Mouse (Mus musculus) midbrain, embryonic 13.5 days (tissue): ENCODE data around the gene St8sia6. TPM values are rescaled to one million over a fixed set of nuclear protein-coding genes. Genes with fewer than 3 reads are reported as not detected.

Experiments
- ATAC-seq: fragments of 200-750 bp; cut with Nextera tagmentation; 2 replicates; pipeline ENCODE4 v1.8.0; 2017; ENCODE audit warnings: mild to moderate bottlenecking, moderate TSS enrichment, moderate library complexity
- H3K27ac ChIP-seq: fragments of 300-500 bp; sonication (generic); 2 replicates; pipeline ENCODE4 v1.5.1; 2015; ENCODE audit warnings: inconsistent platforms, mild to moderate bottlenecking, moderate library complexity
- H3K27me3 ChIP-seq: fragments of 300-500 bp; sonication (generic); 2 replicates; pipeline ENCODE4 v1.6.1; 2015; ENCODE audit warnings: mild to moderate bottlenecking, inconsistent platforms
- H3K36me3 ChIP-seq: fragments of 300-500 bp; sonication (generic); 2 replicates; pipeline ENCODE4 v1.6.1; 2015; ENCODE audit warnings: mild to moderate bottlenecking, inconsistent platforms
- H3K4me1 ChIP-seq: fragments of 300-500 bp; sonication (generic); replicated peaks from 2 replicates; pipeline ENCODE4 v1.6.1; 2015; ENCODE audit warnings: inconsistent platforms
- H3K4me2 ChIP-seq: fragments of 300-500 bp; sonication (generic); replicated peaks from 2 replicates; pipeline ENCODE4 v1.6.1; 2015; ENCODE audit warnings: moderate library complexity, mild to moderate bottlenecking, inconsistent platforms
- H3K4me3 ChIP-seq: fragments of 300-500 bp; sonication (generic); replicated peaks from 2 replicates; pipeline ENCODE4 v1.5.1; 2015; ENCODE audit warnings: mild to moderate bottlenecking, inconsistent platforms
- H3K9ac ChIP-seq: fragments of 300-500 bp; sonication (generic); replicated peaks from 2 replicates; pipeline ENCODE4 v1.6.1; 2015; ENCODE audit warnings: mild to moderate bottlenecking, inconsistent platforms
- H3K9me3 ChIP-seq: fragments of 300-500 bp; sonication (generic); 2 replicates; pipeline ENCODE4 v1.6.1; 2016; ENCODE audit warnings: mild to moderate bottlenecking, inconsistent platforms
- WGBS: fragments of 180-500 bp; shearing (Covaris S2); methylation state at CpG from one replicate; pipeline ENCODE4 v1.1.7; 2015; 5-methylcytosine and 5-hydroxymethylcytosine counted together
- polyA plus RNA-seq: library from polyadenylated mRNA; unstranded; fragments of >200 nt; fragmentation: Nextera tagmentation; extraction: Ambion mirVana; gene quantifications from 2 replicates; pipeline ENCODE4 v1.2.1, GENCODE M21; 2015

Gene St8sia6
- polyA plus RNA-seq, 1 experiment from 2014 or later, result 0.36 TPM

DNA sequence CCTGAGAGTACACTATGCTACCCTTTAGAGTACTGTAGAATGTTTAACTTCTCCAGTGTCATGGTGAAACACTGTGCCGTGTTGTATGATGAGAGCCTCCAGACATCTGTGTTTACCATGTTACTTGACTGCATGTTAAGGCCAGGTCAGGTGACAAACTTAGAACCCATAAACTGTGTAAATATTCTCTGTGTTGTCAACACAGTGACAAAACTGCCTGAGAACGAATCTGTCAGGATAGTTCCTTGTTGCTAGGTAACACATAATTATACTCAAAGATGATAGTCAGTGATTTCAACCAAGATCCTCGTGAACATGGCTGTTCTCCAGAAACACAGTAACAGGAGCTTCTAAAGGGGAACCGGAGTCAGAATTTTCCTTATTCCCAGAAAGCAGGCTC lies 38.1 kb downstream of the St8sia6 start:
- Histone ChIP-seq H3K27ac (no peak overlapping the region), H3K9me3 (no peaks in the 10 kb centered on the region), H3K4me2 (no peak overlapping the region), H3K4me1 (no peaks in the 10 kb centered on the region), H3K27me3 (no peaks in the 10 kb centered on the region), H3K9ac (no peak overlapping the region), H3K36me3 (no peaks in the 10 kb centered on the region), H3K4me3 (no peak overlapping the region)
- ATAC-seq, result no peak
- 84% methylated on average over 4 of the region's 4 CpGs for WGBS

DNA sequence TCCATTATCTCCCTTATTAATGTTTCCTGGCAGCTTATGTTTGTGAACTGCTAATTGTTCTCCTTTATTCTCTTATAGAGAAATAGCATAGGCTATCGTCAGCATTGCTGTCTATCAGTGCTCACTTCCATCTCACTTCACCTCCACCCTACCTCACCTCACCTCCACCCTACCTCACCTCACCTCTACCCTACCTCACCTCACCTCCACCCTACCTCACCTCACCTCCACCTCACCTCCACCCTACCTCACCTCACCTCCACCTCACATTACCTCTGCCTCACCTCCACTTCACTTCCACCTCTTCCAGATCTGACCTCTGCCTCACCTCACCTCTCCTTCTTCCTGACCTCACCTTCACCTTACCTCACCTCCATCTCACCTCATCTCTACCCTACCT lies 42.2 kb downstream of the St8sia6 start:
- Histone ChIP-seq H3K4me2 (no peak overlapping the region), H3K9me3 (no peaks in the 10 kb centered on the region), H3K9ac (no peak overlapping the region), H3K4me3 (no peak overlapping the region), H3K27ac (no peak overlapping the region), H3K4me1 (no peaks in the 10 kb centered on the region), H3K36me3 (no peaks in the 10 kb centered on the region), H3K27me3 (no peaks in the 10 kb centered on the region)
- 0 out of 2 replicates have a peak, but pooled peaks have one; percentile 34 for ATAC-seq
- WGBS, result 75% methylated on average over 1 of the region's 1 CpGs

DNA sequence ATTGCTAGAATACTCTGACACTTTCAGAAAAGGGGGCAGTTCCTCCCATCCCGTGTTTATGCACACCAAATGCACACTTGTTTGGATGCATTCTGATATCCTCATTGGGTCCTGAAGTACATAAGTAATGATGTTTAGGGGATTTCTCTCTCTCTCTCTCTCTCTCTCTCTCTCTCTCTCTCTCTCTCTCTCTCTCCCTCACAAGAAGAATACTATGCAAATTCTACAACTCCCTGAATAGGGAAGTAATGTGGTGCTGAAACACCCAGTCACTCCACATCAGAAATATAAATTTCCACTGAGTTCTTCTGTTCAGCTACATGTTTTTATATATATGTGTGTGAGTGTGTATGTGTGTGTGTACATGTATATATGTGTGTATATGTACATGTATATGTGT lies 43.1 kb downstream of the St8sia6 start:
- no peak for ATAC-seq
- no peaks in the 10 kb centered on the region for H3K27me3 ChIP-seq
- H3K4me1 ChIP-seq, result no peaks in the 10 kb centered on the region
- no peak overlapping the region for H3K27ac ChIP-seq
- no peak overlapping the region for H3K4me2 ChIP-seq
- no peaks in the 10 kb centered on the region for H3K9me3 ChIP-seq
- no peaks in the 10 kb centered on the region for H3K36me3 ChIP-seq
- WGBS, result 70% methylated on average over 1 of the region's 1 CpGs
- H3K4me3 ChIP-seq, result no peak overlapping the region
- H3K9ac ChIP-seq, result no peak overlapping the region

DNA sequence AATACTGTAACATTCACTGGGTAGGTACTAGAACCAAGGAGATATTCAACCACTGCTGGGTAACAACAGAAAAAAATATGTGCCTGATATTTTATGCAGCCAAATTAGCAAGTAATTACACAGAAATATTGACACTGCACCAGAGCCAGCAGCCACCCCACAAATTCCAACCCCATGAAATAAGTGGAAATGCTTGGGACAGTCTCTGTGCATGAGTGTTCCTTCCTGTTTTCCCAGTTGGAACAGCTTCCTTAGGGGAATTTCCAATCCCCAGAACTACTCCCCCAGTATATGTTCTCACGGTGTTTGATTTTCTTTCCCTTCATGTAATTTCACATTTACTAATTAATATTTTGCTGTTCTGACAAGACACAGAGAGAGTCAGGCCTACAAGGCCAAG lies 43.8 kb downstream of the St8sia6 start:
- no peak overlapping the region for H3K27ac ChIP-seq
- WGBS, result 77% methylated on average over 1 of the region's 1 CpGs
- no peaks in the 10 kb centered on the region for H3K4me1 ChIP-seq
- no peaks in the 10 kb centered on the region for H3K27me3 ChIP-seq
- H3K9me3 ChIP-seq, result no peaks in the 10 kb centered on the region
- no peaks in the 10 kb centered on the region for H3K36me3 ChIP-seq
- no peak overlapping the region for H3K4me2 ChIP-seq
- ATAC-seq, result no peak
- no peak overlapping the region for H3K9ac ChIP-seq
- no peak overlapping the region for H3K4me3 ChIP-seq

DNA sequence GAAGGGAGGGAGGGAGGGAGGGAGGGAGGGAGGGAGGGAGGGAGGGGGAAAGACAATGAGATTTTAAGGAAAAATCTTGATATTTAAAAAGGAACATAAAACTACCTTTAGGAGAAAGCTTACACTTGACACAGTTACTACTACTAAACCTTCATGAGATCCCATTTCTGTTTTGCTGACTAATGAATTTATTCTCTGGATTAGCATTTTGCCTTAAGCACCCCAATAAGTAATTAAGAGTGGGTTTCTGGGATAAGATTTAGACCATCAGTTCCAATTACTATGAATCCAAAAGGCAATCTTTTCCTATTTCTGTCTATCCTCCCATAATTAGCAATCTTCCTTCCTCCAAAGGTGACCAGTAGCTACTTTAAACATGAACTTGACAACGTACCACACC lies 44.7 kb downstream of the St8sia6 start:
- 77% methylated on average over 1 of the region's 1 CpGs for WGBS
- no peak overlapping the region for H3K9ac ChIP-seq
- H3K27me3 ChIP-seq, result no peaks in the 10 kb centered on the region
- no peaks in the 10 kb centered on the region for H3K9me3 ChIP-seq
- no peak for ATAC-seq
- H3K4me3 ChIP-seq, result no peak overlapping the region
- no peaks in the 10 kb centered on the region for H3K36me3 ChIP-seq
- H3K4me1 ChIP-seq, result no peaks in the 10 kb centered on the region
- H3K4me2 ChIP-seq, result no peak overlapping the region
- H3K27ac ChIP-seq, result no peak overlapping the region

DNA sequence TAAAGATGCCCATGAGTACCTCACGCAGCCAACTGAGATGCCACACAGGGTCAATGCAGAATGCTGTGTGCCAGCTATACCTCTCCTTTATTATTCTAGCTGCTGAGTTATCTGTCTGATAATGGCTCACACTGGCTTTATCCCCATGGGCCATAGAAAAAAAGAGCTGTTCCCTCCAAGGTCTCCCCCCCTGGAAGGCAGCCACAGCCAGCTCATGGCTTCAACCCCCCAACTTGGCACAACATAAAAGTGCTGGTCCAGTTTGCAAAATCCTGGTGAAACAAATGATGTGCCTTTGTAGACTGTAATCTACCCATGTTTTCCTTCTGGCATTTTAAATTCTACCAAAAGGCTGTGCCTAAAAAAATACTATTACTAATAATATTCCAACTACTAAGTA lies 46.3 kb downstream of the St8sia6 start:
- Histone ChIP-seq H3K9ac (no peak overlapping the region), H3K4me2 (no peak overlapping the region), H3K4me1 (no peaks in the 10 kb centered on the region), H3K27ac (no peak overlapping the region), H3K27me3 (no peaks in the 10 kb centered on the region), H3K4me3 (no peak overlapping the region), H3K9me3 (no peaks in the 10 kb centered on the region), H3K36me3 (no peaks in the 10 kb centered on the region)
- no peak for ATAC-seq
- WGBS, result 97% methylated on average over 1 of the region's 1 CpGs

DNA sequence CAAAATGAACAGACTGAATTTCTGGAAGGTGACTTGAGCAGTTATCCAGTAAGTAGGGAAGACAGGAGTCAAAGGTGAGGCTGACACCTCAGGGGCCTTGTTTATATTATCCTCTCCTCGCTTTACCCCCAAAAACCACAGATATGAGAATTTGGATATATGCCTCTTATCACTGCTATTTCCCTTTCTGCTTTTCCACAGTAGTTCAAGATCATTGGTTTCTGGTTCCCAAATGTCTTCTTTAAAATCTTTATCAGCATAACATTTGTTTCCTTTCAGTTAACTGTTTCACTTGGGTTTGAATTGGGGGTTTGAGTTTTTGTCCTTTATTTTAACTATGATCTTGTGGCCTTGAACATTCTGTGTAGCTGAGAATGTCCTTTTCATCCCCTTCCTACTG lies 47.8 kb downstream of the St8sia6 start:
- H3K9me3 ChIP-seq, result no peaks in the 10 kb centered on the region
- no peaks in the 10 kb centered on the region for H3K36me3 ChIP-seq
- no peaks in the 10 kb centered on the region for H3K27me3 ChIP-seq
- no peak overlapping the region for H3K9ac ChIP-seq
- WGBS, result 91% methylated on average over 1 of the region's 1 CpGs
- no peak overlapping the region for H3K27ac ChIP-seq
- ATAC-seq, result no peak
- H3K4me1 ChIP-seq, result no peaks in the 10 kb centered on the region
- H3K4me3 ChIP-seq, result no peak overlapping the region
- no peak overlapping the region for H3K4me2 ChIP-seq

DNA sequence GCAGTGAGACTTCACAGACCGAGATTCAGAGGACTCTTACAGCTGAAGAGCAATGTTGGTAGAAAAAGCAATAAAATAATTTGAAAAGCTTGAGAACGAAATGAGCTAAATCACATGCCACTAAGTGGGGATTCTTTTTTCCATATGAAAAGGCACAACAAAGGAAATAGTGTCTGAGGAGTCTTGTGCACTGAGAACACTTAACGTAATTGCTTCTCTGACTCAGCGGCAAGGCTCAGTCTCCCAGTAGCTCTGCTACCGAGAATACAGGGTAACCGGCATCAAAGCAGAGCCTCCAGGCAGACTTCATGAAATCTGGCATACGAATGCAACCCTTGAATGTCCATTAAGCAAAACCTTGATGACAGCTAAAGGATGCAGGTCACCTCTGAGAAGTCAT lies 55.2 kb downstream of the St8sia6 start:
- Histone ChIP-seq H3K9me3 (no peaks in the 10 kb centered on the region), H3K27me3 (no peaks in the 10 kb centered on the region), H3K4me3 (no peak overlapping the region), H3K27ac (no peak overlapping the region), H3K4me1 (no peaks in the 10 kb centered on the region), H3K36me3 (no peaks in the 10 kb centered on the region), H3K9ac (no peak overlapping the region), H3K4me2 (no peak overlapping the region)
- ATAC-seq, result peak; percentile 65; the same call in 1 of the 2 replicates
- 64% methylated on average over 7 of the region's 7 CpGs for WGBS

DNA sequence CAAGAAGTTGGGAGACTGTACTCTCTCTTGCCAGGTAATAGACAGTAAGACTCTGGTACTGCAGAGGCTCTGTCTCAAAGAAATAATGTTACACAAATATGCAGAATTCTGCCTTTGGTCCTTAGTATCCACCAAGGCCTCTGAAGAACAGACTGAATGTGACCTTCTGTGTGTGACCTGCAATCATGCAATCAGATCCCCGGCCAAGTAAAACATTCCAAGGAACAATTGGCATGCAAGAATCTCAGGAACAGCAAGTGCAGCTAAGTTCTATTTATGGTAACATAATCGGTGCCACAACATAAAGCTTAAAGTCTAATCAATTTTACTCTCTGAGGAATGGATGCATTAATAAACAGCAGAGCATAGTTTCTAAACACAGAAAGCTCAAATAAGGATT lies 66.0 kb downstream of the St8sia6 start:
- Histone ChIP-seq H3K36me3 (no peaks in the 10 kb centered on the region), H3K4me1 (no peaks in the 10 kb centered on the region), H3K27me3 (no peaks in the 10 kb centered on the region), H3K27ac (no peak overlapping the region), H3K9ac (no peak overlapping the region), H3K4me3 (no peak overlapping the region), H3K9me3 (no peaks in the 10 kb centered on the region), H3K4me2 (no peak overlapping the region)
- ATAC-seq, result no peak
- 83% methylated on average over 2 of the region's 2 CpGs for WGBS

DNA sequence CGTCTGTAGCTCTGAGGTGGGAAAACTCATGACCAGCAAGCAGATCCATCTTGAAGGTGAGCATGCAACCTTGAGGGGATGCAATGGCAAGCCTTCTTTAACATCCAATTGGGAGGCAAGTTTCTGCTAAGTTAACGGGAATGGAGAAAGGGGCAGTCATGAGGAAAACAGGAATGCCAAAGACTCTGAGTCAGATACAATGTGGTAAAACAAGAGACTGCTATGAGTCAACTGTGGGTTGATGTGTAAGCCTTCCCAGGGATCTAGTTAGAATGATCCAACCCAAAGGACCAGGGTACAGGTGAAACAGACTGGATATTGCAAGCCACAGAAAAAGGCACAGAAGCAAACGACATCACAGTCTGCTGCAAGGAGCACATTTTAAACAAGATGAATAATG lies 68.3 kb downstream of the St8sia6 start:
- Histone ChIP-seq H3K4me3 (no peak overlapping the region), H3K27me3 (no peaks in the 10 kb centered on the region), H3K4me2 (no peak overlapping the region), H3K36me3 (no peaks in the 10 kb centered on the region), H3K4me1 (0 out of 2 replicates have a peak, but pooled peaks cover 3% of the 10 kb centered on the region), H3K27ac (no peak overlapping the region), H3K9me3 (no peaks in the 10 kb centered on the region), H3K9ac (no peak overlapping the region)
- no peak for ATAC-seq
- whole genome bisulfite sequencing, result 67% methylated on average over 3 of the region's 3 CpGs

DNA sequence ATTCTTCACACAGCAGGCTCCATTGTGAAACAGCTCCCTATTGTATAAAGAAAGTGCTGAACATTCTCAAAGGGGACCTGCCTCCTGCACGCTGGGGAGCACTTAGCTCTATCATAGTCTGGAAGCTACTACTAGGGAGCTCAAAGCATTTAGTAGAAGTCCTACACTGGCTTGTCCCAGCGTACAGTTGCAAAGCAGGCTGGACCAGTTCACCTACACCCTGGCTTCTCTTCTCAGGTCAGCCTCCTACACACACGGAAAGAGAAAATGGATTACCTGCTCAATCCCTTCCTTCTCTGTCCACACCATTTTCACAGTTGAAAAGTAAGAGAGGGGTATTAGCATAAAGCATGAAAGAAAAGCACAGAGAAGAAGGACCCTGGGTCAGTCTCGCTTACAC lies 71.6 kb downstream of the St8sia6 start:
- no peak overlapping the region for H3K9ac ChIP-seq
- WGBS, result 61% methylated on average over 4 of the region's 4 CpGs
- H3K9me3 ChIP-seq, result no peaks in the 10 kb centered on the region
- H3K27me3 ChIP-seq, result no peaks in the 10 kb centered on the region
- H3K4me3 ChIP-seq, result no peak overlapping the region
- H3K4me1 ChIP-seq, result 0 out of 2 replicates have a peak, but pooled peaks cover 4% of the 10 kb centered on the region
- H3K4me2 ChIP-seq, result no peak overlapping the region
- no peak overlapping the region for H3K27ac ChIP-seq
- no peaks in the 10 kb centered on the region for H3K36me3 ChIP-seq
- no peak for ATAC-seq

DNA sequence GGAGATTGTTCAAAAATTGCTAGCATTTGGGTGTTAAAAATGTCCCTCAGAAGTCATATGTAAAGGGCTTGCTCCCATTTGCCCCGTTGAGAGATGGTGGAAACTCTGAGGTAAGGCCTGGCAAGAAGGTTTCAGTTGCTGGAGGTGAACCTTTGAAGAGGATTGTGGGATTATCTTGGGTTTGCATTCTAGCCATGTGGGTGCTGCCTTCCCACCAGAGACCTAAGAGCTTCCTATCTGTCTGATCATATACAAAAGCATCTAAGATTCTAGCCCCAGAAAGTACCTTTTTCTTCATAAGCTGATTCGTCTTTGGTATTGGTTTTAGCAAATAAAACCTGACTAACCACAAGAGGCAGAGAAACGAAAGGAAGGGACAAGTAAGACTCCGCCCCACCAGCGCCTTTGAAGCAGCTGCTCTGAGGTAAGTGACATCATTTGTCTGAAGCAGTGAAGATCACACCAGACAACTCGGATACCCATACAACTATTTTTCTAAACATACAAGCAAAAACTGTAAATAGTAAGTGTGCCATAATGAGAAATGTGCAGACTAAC lies 75.2 kb downstream of the St8sia6 start:
- H3K9ac ChIP-seq, result no peak overlapping the region
- H3K4me2 ChIP-seq, result no peak overlapping the region
- ATAC-seq, result no peak
- H3K27ac ChIP-seq, result no peak overlapping the region
- H3K4me1 ChIP-seq, result 0 out of 2 replicates have a peak, but pooled peaks cover 4% of the 10 kb centered on the region
- no peaks in the 10 kb centered on the region for H3K9me3 ChIP-seq
- no peak overlapping the region for H3K4me3 ChIP-seq
- no peaks in the 10 kb centered on the region for H3K36me3 ChIP-seq
- 86% methylated on average over 6 of the region's 6 CpGs for WGBS
- no peaks in the 10 kb centered on the region for H3K27me3 ChIP-seq

DNA sequence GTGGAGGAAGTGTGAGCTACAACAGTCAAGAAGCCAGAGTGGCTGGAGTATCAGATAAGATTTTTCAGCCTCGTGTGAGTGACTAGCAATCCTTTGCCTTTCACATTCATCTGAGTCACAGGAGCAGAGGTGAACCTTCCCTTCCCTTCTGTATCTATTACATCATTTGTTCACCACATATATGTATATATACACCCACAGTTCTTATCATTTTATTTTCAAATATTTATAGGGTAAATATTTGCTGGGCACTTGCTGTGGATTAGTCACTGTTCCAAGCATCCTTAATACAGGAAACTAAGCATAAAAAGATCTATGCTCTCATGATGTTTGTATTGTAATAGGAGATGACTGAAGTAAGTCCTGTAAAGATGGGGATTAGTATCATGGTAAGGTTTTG lies 85.1 kb downstream of the St8sia6 start:
- WGBS, result 83% methylated on average over 1 of the region's 1 CpGs
- Histone ChIP-seq H3K27ac (no peak overlapping the region), H3K9me3 (no peaks in the 10 kb centered on the region), H3K27me3 (no peaks in the 10 kb centered on the region), H3K36me3 (no peaks in the 10 kb centered on the region), H3K4me2 (no peak overlapping the region), H3K9ac (no peak overlapping the region), H3K4me3 (no peak overlapping the region), H3K4me1 (no peaks in the 10 kb centered on the region)
- no peak for ATAC-seq
